Mouse (Mus musculus) small intestine, adult 2 months (tissue): Measurements from ENCODE around the gene Ggnbp2. TPM values are rescaled to one million over a fixed set of nuclear protein-coding genes. Genes with fewer than 3 reads are reported as not detected.
A peak's percentile ranks its signal among the peaks of the same experiment; 100 is the strongest.

Experiments
- H3K27ac ChIP-seq: fragments of 200-500 bp; 2 replicates; pipeline ENCODE4 v1.5.1; 2012; ENCODE audit warnings: low read depth, low read length, control low read depth, inconsistent platforms; ENCODE audit not compliant: insufficient read depth
- H3K27me3 ChIP-seq: fragments of 200-500 bp; 2 replicates; pipeline ENCODE4 v1.6.1; 2012; ENCODE audit warnings: mild to moderate bottlenecking, moderate library complexity, low read length, inconsistent platforms; ENCODE audit not compliant: control insufficient read depth, insufficient read depth
- H3K36me3 ChIP-seq: fragments of 200-500 bp; 2 replicates; pipeline ENCODE4 v1.6.1; 2012; ENCODE audit warnings: mild to moderate bottlenecking, low read length, control low read depth, inconsistent platforms; ENCODE audit not compliant: control insufficient read depth, insufficient read depth
- H3K4me1 ChIP-seq: fragments of 200-500 bp; 2 replicates; pipeline ENCODE4 v1.6.1; 2012; ENCODE audit warnings: low read length, inconsistent platforms, mixed read lengths; ENCODE audit not compliant: control insufficient read depth, insufficient read depth, insufficient read length
- H3K4me3 ChIP-seq: fragments of 200-500 bp; 2 replicates; pipeline ENCODE4 v1.5.1; 2012; ENCODE audit warnings: low read depth, mild to moderate bottlenecking, control low read depth, inconsistent platforms, low read length, moderate library complexity
- CTCF ChIP-seq: fragments of 200-500 bp; IDR thresholded peaks from 2 replicates; pipeline ENCODE4 v1.5.1; 2012; ENCODE audit warnings: low read depth, mild to moderate bottlenecking, control low read depth, inconsistent platforms, low read length, moderate library complexity, mixed read lengths; ENCODE audit not compliant: insufficient replicate concordance, insufficient read length; ENCODE audit errors: extremely low read depth
- POLR2A ChIP-seq: fragments of 200-500 bp; IDR thresholded peaks from 2 replicates; pipeline ENCODE4 v1.6.1; 2012; ENCODE audit warnings: low read depth, mild to moderate bottlenecking, control low read depth, inconsistent platforms, low read length, moderate library complexity
- WGBS: fragments of 180-500 bp; shearing (Covaris S2); methylation state at CpG from one replicate; pipeline ENCODE4 v1.1.7; 2018; 5-methylcytosine and 5-hydroxymethylcytosine counted together
- polyA plus RNA-seq: library from polyadenylated mRNA; depleted of rRNA; stranded (reverse); fragments of >200 nt; gene quantifications from 2 replicates; pipeline ENCODE4 v1.2.3, GENCODE M21; 2012

Gene Ggnbp2
- polyA plus RNA-seq, 1 experiment: 29.2 TPM

GRCm38 (mm10) chr11:84823484-84823897, 47.1 kb downstream of the Ggnbp2 start:
- TF ChIP-seq POLR2A (peak; percentile 11; the same call in 1 of the 2 replicates), CTCF (no peak)
- H3K4me1 ChIP-seq: peaks cover 18% of the 10 kb centered on the region
- H3K36me3 ChIP-seq: peaks cover 47% of the 10 kb centered on the region
- 14% methylated on average over 10 of the region's 10 CpGs for WGBS
- H3K27me3 ChIP-seq: no peaks in the 10 kb centered on the region
- peak overlapping the region; percentile 31; the same call in 1 of the 2 replicates for H3K4me3 ChIP-seq
- peak overlapping the region; percentile 64 for H3K27ac ChIP-seq

- no peak overlapping the region for H3K4me3 ChIP-seq
- no peaks in the 10 kb centered on the region for H3K27me3 ChIP-seq
- 0 out of 2 replicates have a peak overlapping the region, but pooled peaks have one; percentile 1 for H3K27ac ChIP-seq
- peaks cover 47% of the 10 kb centered on the region for H3K36me3 ChIP-seq
- peaks cover 18% of the 10 kb centered on the region for H3K4me1 ChIP-seq
- TF ChIP-seq POLR2A: no peak
- TF ChIP-seq CTCF: no peak
- WGBS: 84% methylated on average over 5 of the region's 5 CpGs
These were observed 48.1 kb downstream of the Ggnbp2 start for GRCm38 (mm10) chr11:84822487-84822886.

- Histone ChIP-seq H3K27me3 (no peaks in the 10 kb centered on the region), H3K4me3 (no peak overlapping the region), H3K36me3 (peaks cover 47% of the 10 kb centered on the region), H3K4me1 (peaks cover 16% of the 10 kb centered on the region), H3K27ac (no peak overlapping the region)
- 91% methylated on average over 9 of the region's 9 CpGs for WGBS
- no peak for TF ChIP-seq CTCF
- no peak for TF ChIP-seq POLR2A
These were observed 49.4 kb downstream of the Ggnbp2 start for GRCm38 (mm10) chr11:84821131-84821770.

GRCm38 (mm10) chr11:84818961-84819692, 51.5 kb downstream of the Ggnbp2 start, which contains the start of gene Mrm1:
Gene Mrm1 (minus strand): TSS chr11:84819515.
- under 1% methylated on average over 55 of the region's 55 CpGs for WGBS
- peak within 1 kb of the TSS; percentile 78 for H3K4me3 ChIP-seq

GRCm38 (mm10) chr11:84818085-84818960, 52.3 kb downstream of the Ggnbp2 start:
- Histone ChIP-seq H3K27me3 (no peaks in the 10 kb centered on the region), H3K27ac (peak overlapping the region; percentile 74), H3K4me1 (peaks cover 8% of the 10 kb centered on the region), H3K4me3 (peak overlapping the region; percentile 78), H3K36me3 (peaks cover 29% of the 10 kb centered on the region)
- TF ChIP-seq CTCF (peak; percentile 81; the same call in 1 of the 2 replicates), POLR2A (0 out of 2 replicates have a peak, but pooled peaks have one; percentile 9)
- WGBS: 1% methylated on average over 39 of the region's 39 CpGs

More at GRCm38 (mm10) chr11:84818961-84819692, 51.5 kb downstream of the Ggnbp2 start, which contains the start of gene Mrm1:
- Histone ChIP-seq H3K4me1 (peaks cover 12% of the 10 kb centered on the region), H3K27me3 (no peaks in the 10 kb centered on the region), H3K36me3 (peaks cover 29% of the 10 kb centered on the region), H3K27ac (peak within 1 kb of the TSS; percentile 74)
- no peak for TF ChIP-seq POLR2A
- TF ChIP-seq CTCF: peak; percentile 56; the same call in 1 of the 2 replicates

GRCm38 (mm10) chr11:84817362-84817761, 53.3 kb downstream of the Ggnbp2 start:
- H3K4me3 ChIP-seq: no peak overlapping the region
- H3K36me3 ChIP-seq: peaks cover 29% of the 10 kb centered on the region
- no peaks in the 10 kb centered on the region for H3K27me3 ChIP-seq
- TF ChIP-seq POLR2A (no peak), CTCF (peak; percentile 44; the same call in 1 of the 2 replicates)
- no peaks in the 10 kb centered on the region; the same call in 1 of the 2 replicates for H3K4me1 ChIP-seq
- WGBS: 82% methylated on average over 6 of the region's 6 CpGs
- no peak overlapping the region for H3K27ac ChIP-seq
